Mouse (Mus musculus) brain, embryonic 14.5 days (tissue): ENCODE measurements around the gene Acsl4. TPM values are rescaled to one million over a fixed set of nuclear protein-coding genes. Genes with fewer than 3 reads are reported as not detected.

ENCODE experiments used
- DNase-seq: peaks from one replicate; pipeline ENCODE4 v3.0.0-alpha.2; 2011; ENCODE audit warnings: low read depth
- CTCF ChIP-seq: fragments of 200-500 bp; IDR thresholded peaks from 2 replicates; pipeline ENCODE4 v1.5.1; 2012; ENCODE audit warnings: inconsistent platforms, mild to moderate bottlenecking, moderate library complexity, borderline replicate concordance; ENCODE audit not compliant: insufficient read depth, insufficient read length; ENCODE audit errors: extremely low read depth
- POLR2A ChIP-seq: fragments of 200-500 bp; IDR thresholded peaks from 2 replicates; pipeline ENCODE4 v1.6.1; 2012; ENCODE audit warnings: mild to moderate bottlenecking, inconsistent platforms, borderline replicate concordance; ENCODE audit not compliant: poor library complexity, insufficient read depth, insufficient read length, severe bottlenecking; ENCODE audit errors: extremely low read depth
- polyA plus RNA-seq: library from polyadenylated mRNA; depleted of rRNA; stranded (reverse); fragments of >200 nt; gene quantifications from 2 replicates; pipeline ENCODE4 v1.2.3, GENCODE M21; 2012; rRNA removed

The Acsl4 gene
- polyA plus RNA-seq, 1 experiment, result 9.5 TPM

DNA sequence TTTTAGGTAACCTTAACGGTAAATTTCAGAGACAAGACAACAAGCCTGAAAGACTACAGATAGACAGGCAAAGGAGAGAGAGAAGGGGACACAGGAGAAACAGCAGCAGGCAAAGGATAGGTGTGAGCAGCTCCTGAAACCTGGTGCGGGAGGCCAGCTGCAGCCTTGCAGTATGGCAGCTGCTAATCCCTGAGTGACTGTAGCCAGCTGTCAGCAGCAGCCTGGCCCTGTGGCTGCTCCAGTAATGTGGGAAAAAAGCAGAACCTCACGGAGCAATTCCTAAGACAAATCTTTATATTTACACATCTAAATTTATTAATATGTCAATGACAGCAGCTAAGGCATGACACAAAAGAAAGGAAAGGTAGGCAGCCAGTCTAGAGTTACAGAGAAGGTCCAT, 113.8 kb downstream of the Acsl4 start:
- TF ChIP-seq CTCF, result no peak
- TF ChIP-seq POLR2A, result no peak
- no peak for DNase-seq

DNA sequence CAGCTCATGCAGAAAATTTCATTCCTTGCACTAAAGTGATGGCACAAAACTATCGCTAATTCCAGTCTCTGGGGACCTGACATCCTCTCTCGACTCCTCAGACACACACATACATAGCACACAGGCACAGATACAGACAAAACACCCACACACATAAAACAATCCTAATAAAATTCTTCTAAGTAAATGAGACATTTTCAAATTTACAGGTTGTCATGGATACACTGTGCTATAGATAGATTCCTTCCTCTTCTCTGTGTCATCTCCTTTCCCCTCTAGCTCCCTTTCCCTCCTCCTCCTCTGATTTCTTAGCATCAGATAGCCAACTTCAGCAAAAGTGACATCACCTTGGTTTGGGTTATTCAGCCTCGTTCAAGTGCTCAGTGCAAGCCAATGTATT, 114.3 kb downstream of the Acsl4 start:
- TF ChIP-seq POLR2A (no peak), CTCF (no peak)
- no peak for DNase-seq

Other genes with a start within 250 kb of the Acsl4 start
- 0.08 and 0.15 TPM in 2 replicates for gene Gucy2f, start 193.6 kb downstream of the Acsl4 start, polyA plus RNA-seq
- 7.6 and 8.7 TPM in 2 replicates for gene Nxt2, start 163.8 kb downstream of the Acsl4 start, polyA plus RNA-seq
- 31.3 and 34.0 TPM in 2 replicates for gene Kcne1l, start 84.2 kb downstream of the Acsl4 start, polyA plus RNA-seq